Mouse (Mus musculus) embryonic fibroblast, embryonic 13.5 days (primary cell): ENCODE data around the gene Me3. TPM values are rescaled to one million over a fixed set of nuclear protein-coding genes. Genes with fewer than 3 reads are reported as not detected.

Source experiments
- H3K27ac ChIP-seq: 2 replicates; pipeline ENCODE4 v1.5.1; 2012; ENCODE audit warnings: low read length, control low read depth, inconsistent platforms; ENCODE audit not compliant: insufficient read depth
- H3K4me1 ChIP-seq: 2 replicates; pipeline ENCODE4 v1.6.1; 2011; ENCODE audit warnings: low read length; ENCODE audit not compliant: control insufficient read depth, insufficient read depth
- H3K4me3 ChIP-seq: 2 replicates; pipeline ENCODE4 v1.5.1; 2011; ENCODE audit warnings: mild to moderate bottlenecking, control low read depth, low read length; ENCODE audit not compliant: insufficient read depth
- CTCF ChIP-seq: IDR thresholded peaks from 2 replicates; pipeline ENCODE4 v1.5.1; 2011; ENCODE audit warnings: mild to moderate bottlenecking, control low read depth, low read length, moderate library complexity, borderline replicate concordance; ENCODE audit not compliant: insufficient read depth
- POLR2A ChIP-seq: IDR thresholded peaks from 2 replicates; pipeline ENCODE4 v1.6.1; 2011; ENCODE audit warnings: low read depth, mild to moderate bottlenecking, control low read depth, low read length, moderate library complexity
- polyA plus RNA-seq: library from polyadenylated mRNA; stranded (reverse); fragments of >200 nt; gene quantifications from 2 replicates; pipeline ENCODE4 v1.2.4, GENCODE M21; 2011; ENCODE audit warnings: low read depth; ENCODE audit not compliant: missing spikeins, insufficient read length

The Me3 gene
- polyA plus RNA-seq, 1 experiment: 4.7 TPM

DNA sequence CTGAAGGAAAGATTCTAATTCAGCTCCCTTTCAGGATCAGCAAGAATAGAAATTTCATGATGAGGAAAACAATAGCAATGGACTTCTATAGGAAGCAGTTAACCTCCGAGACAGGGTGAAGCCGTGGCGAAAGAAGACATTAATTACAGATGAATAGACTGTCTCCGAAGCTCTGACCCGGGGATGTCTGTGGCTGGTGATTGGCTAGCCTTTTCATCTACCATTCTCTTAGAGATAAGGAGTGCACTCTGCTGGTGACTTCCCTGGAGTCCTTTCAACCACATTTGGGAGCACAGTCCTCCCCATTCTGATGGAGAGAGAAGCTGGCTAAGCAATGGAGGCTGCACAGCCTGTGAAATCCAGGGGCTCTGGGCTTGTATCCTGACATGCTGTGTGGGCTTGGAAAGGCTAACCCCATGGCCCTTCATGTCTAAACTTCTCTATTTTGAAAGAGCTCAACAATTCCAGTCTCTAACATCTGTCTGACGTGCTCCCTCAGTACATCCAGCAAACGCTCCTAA is 25.6 kb downstream of the Me3 start:
- no peak overlapping the region for H3K4me3 ChIP-seq
- H3K4me1 ChIP-seq: no peaks in the 10 kb centered on the region
- no peak overlapping the region for H3K27ac ChIP-seq
- TF ChIP-seq POLR2A: no peak
- no peak for TF ChIP-seq CTCF

DNA sequence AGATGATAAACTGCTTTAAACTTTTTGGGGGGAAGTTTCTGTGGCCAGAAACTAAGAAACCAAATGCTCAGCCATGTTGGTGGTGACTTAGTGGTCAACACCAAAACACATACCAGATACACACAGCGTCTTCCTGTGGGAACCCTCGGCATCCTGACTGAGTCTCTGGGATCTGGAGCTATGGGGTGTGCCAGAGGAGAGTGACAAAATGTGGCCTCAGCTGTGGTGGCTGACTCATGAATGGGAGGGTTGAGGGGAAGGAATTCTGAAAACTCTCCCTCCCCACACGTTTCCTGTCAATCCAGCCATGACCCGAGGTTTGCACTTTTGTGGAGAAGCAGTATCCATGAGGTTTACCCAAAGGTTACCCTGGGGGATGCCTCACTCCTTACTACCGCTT is 32.0 kb downstream of the Me3 start:
- TF ChIP-seq CTCF (no peak), POLR2A (no peak)
- Histone ChIP-seq H3K4me3 (no peak overlapping the region), H3K4me1 (peaks cover 15% of the 10 kb centered on the region), H3K27ac (peak overlapping the region; percentile 53)

DNA sequence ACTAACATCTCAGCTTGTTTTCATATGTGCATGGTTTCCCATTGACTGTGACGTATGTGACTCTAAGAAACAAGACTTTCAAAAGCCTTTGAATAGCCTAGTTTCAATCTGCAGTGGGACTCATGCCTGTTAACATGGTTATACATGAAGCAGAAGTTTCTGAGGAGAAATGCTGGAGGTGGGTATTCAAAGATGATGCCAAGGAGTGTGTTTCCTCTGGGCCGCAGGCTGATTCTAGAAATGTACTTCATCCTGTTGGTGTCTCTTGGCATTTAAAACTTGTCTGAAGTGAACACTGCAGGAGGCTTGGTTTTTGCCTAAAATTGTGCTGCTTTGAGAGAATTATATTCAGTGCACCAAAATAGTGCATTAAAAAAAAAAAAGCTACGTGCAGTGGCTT is 34.2 kb downstream of the Me3 start:
- TF ChIP-seq CTCF: no peak
- no peak for TF ChIP-seq POLR2A
- H3K4me3 ChIP-seq: no peak overlapping the region
- no peak overlapping the region for H3K27ac ChIP-seq
- peaks cover 15% of the 10 kb centered on the region for H3K4me1 ChIP-seq

DNA sequence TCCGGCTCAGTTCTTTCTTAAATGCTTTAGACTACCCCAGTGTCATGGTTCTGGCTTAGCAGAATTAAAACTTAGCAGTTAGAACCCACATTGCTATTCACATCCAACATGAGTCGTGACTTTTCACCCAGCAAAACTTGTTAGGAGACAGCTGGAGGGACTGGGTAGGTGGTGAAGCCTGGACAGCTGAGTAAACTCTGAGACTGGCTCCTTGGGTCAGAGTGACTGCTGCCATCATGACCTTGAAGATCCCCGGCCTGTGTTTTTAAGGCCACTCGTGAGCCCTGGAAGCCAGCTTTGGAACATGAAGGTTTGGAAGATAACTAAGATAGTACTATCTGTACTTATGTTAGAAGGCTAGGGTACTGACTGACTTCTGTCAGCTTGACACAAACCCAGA is 35.4 kb downstream of the Me3 start:
- H3K4me1 ChIP-seq: peaks cover 15% of the 10 kb centered on the region
- no peak for TF ChIP-seq POLR2A
- TF ChIP-seq CTCF: no peak

DNA sequence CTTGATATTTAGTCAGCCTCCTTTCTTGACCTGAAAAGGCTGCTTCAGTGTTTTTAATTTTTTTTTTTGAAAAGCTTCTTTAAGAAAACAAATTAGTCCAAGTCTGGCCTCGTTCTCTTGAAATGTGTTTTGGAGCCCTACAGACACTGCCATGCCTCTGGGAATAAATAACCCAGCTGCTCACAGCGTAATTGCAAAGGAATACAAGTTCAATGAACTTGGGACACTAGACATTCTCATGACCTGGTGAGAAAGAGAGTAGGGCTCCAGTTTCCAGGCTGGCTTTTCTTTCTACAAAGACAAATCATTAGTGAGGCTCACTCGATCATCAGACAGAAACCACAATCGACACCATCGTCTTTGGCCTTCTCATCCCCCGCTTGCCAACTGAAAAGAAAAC is 37.3 kb downstream of the Me3 start:
- peaks cover 6% of the 10 kb centered on the region; the same call in 1 of the 2 replicates for H3K4me1 ChIP-seq
- H3K4me3 ChIP-seq: no peak overlapping the region
- TF ChIP-seq POLR2A: no peak
- no peak for TF ChIP-seq CTCF
- H3K27ac ChIP-seq: no peak overlapping the region

More for the DNA sequence above, 35.4 kb downstream of the Me3 start:
- no peak overlapping the region for H3K27ac ChIP-seq
- H3K4me3 ChIP-seq: no peak overlapping the region

DNA sequence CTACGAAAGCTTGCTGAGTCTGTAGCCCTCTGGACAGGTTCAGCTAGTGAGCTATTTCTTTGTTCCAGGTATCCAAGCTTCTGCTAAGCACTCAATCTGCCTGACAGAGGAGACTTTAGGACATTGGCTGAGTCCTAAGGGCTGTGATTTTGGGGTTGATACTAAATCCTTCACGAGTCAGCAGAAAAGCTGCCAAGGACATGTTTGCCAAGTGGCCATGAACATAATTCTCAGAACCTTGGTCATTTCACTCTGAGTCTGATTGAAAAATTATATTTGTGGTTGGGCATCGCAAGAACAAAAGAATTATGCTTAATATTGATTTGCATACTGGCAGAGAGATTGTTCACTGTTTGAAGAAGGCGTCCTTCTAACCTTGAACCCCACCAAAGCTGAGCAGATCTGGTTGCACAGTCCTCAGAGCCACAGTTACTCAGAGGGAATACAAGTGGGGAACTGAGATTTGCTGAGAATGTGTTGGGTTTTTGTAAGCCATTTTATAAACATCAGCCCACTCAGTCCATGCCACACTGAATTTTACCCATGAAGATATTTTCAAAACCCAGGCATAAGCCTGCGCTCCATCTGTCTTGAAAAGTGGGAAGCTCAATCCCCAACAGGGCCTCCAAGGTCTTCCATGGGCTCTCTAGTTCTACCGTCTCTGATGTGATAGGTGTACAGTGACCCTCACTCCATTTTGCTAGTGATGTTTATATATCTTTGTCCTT is 39.1 kb downstream of the Me3 start:
- TF ChIP-seq POLR2A (no peak), CTCF (no peak)
- Histone ChIP-seq H3K4me1 (no peaks in the 10 kb centered on the region), H3K27ac (peak overlapping the region; percentile 47; the same call in 1 of the 2 replicates), H3K4me3 (no peak overlapping the region)

DNA sequence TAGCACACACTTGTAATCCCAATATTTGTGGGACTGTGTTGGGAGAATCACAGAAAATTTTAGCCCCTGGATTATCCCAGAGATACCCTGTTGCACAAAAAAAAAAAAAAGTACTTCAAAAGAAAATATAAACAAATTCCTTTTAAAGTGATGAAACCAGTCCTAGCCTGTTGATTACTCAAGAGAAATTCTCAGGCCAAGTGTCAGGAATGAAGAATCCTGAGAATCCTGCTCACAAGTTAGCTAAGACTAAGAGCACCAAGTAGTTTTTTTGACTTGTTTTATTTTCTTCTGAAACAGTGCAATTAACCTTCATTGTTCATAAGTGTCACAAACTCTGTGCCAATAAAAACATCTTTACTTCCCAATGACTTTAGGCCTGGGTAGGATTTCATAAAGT is 44.0 kb downstream of the Me3 start:
- no peak for TF ChIP-seq CTCF
- TF ChIP-seq POLR2A: no peak
- Histone ChIP-seq H3K27ac (no peak overlapping the region), H3K4me3 (no peak overlapping the region), H3K4me1 (peaks cover 8% of the 10 kb centered on the region)

DNA sequence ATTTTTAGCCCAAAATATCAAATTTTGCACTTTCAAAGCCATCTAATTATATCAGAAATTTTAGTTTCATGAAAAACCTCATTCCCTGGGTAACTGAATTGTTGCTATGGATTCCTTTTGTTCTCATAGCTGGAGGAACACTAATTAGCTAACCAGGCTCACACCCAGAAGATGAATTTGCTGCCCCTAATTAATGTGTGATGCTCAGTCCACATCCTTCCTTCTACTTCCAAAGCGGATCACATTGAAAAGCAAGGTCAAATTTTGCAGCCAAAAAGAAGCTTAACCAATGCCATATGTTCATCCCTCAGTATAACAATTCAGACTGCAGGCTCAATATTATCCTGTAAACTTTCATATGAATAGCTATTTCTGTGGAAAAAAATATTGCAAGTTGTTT is 45.7 kb downstream of the Me3 start:
- Histone ChIP-seq H3K27ac (no peak overlapping the region), H3K4me1 (peaks cover 8% of the 10 kb centered on the region), H3K4me3 (no peak overlapping the region)
- TF ChIP-seq CTCF: no peak
- no peak for TF ChIP-seq POLR2A

DNA sequence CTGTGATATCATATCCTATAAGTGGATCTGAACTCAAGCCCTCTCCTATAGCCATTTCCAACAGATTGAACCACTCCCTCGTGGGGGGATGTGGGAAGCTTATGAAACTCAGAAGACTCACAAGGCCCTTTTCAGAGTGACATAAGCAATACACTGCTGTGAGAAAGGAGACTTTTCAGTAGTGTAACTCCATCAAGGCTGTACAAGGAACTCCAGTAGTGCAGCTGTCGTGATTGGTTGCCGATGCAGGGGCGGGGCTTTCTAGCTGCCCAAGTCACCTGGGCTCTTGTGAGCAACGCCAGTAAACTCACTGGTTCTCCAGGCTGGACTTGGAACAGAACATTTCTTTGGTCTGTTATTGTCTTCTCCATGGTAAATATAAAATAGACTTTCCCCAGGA is 46.5 kb downstream of the Me3 start:
- peak overlapping the region; percentile 83 for H3K27ac ChIP-seq
- peaks cover 8% of the 10 kb centered on the region for H3K4me1 ChIP-seq
- no peak overlapping the region for H3K4me3 ChIP-seq
- TF ChIP-seq CTCF: no peak
- TF ChIP-seq POLR2A: no peak

DNA sequence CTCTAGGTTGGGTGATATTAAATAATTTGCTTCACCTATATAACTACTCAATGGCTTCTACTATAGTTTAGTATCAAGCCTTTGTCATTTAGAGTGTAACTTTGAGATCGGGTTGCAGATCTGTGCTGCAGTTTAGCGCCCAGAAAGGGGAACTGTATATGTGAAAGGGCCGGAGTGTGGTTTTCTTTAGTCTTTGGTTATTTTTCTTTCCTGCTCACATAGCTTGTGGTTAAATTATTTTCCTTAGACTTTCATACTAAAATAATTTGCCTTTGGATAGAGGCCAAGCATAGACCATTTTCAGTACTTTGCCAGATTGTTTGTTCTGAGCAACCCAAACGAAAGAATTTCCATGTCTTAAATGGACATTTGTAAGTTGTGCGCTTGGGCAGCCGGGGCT is 46.9 kb downstream of the Me3 start:
- H3K4me3 ChIP-seq: no peak overlapping the region
- TF ChIP-seq CTCF: no peak
- no peak for TF ChIP-seq POLR2A
- peak overlapping the region; percentile 83 for H3K27ac ChIP-seq
- H3K4me1 ChIP-seq: peaks cover 8% of the 10 kb centered on the region
